Comparison of ENCODE assay signal across 9 mouse cellular contexts in genomic region chr19:46530449-46530990, GRCm38 (mm10). TPM values are rescaled to one million over a fixed set of nuclear protein-coding genes. Genes with fewer than 3 reads are reported as not detected.
DNase-seq lines count a peak whose midpoint lies in the region; ATAC-seq and TF ChIP-seq lines count a peak whose summit lies in the region.
"Had no signal": no experiment of that assay in that cellular context is flagged by ENCODE, and none has a peak within 500 bp of the region (broad histone marks: within the 10 kb centered on the region; RNA-seq: fewer than 3 reads in every experiment).

No protein-coding gene starts in this region.

- ATAC-seq in embryonic facial prominence, embryonic 12.5 days (ENCODE audit: insufficient number of reproducible peaks, insufficient read depth, low FRiP score, low TSS enrichment): peak; percentile 24; the same call in 1 of the 2 replicates
- no peak for ATAC-seq in hindbrain, embryonic 16.5 days
- no peak for ATAC-seq in midbrain, embryonic 15.5 days (replicated peaks)

- no peak for TF ChIP-seq CTCF in cerebellum, adult 2 months (IDR thresholded peaks at IDR 0.05; ENCODE audit: borderline replicate concordance, insufficient read depth, low read depth, low read length)

- H3K36me3 ChIP-seq in embryonic facial prominence, embryonic 12.5 days: no peaks in the 10 kb centered on the region
- no peaks in the 10 kb centered on the region for H3K36me3 ChIP-seq in hindbrain, embryonic 16.5 days (ENCODE audit: control insufficient read depth, insufficient read depth, low read length)
- H3K36me3 ChIP-seq in midbrain, embryonic 15.5 days (replicated peaks): no peaks in the 10 kb centered on the region

- H3K4me3 ChIP-seq in embryonic facial prominence, embryonic 12.5 days: no peak overlapping the region
- no peak overlapping the region for H3K4me3 ChIP-seq in hindbrain, embryonic 16.5 days (ENCODE audit: low read length)
- H3K4me3 ChIP-seq in midbrain, embryonic 15.5 days: no peak overlapping the region
- H3K4me3 ChIP-seq in cerebellum, adult 2 months (replicated peaks; ENCODE audit: insufficient read depth, low read depth, low read length): no peak overlapping the region
- H3K4me3 ChIP-seq: erythroblast, embryonic 14.5 days had no signal

- 6% methylated on average over 8 of the region's 8 CpGs for WGBS in embryonic facial prominence, embryonic 12.5 days
- WGBS in hindbrain, embryonic 16.5 days: 17% methylated on average over 8 of the region's 8 CpGs
- 7% methylated on average over 8 of the region's 8 CpGs for WGBS in midbrain, embryonic 15.5 days
- WGBS in cerebellum, adult 2 months: 68% methylated on average over 8 of the region's 8 CpGs

- no peak overlapping the region for H3K9ac ChIP-seq in embryonic facial prominence, embryonic 12.5 days
- peak overlapping the region; percentile 0; the same call in 1 of the 2 replicates for H3K9ac ChIP-seq in hindbrain, embryonic 16.5 days (ENCODE audit: low read depth, low read length)
- H3K9ac ChIP-seq in midbrain, embryonic 15.5 days: 0 out of 2 replicates have a peak overlapping the region, but pooled peaks have one; percentile 10

- no peaks in the 10 kb centered on the region for H3K9me3 ChIP-seq in embryonic facial prominence, embryonic 12.5 days
- H3K9me3 ChIP-seq in hindbrain, embryonic 16.5 days (ENCODE audit: control insufficient read depth, low read length): no peaks in the 10 kb centered on the region
- no peaks in the 10 kb centered on the region for H3K9me3 ChIP-seq in midbrain, embryonic 15.5 days

- H3K27me3 ChIP-seq in embryonic facial prominence, embryonic 12.5 days: no peaks in the 10 kb centered on the region
- no peaks in the 10 kb centered on the region for H3K27me3 ChIP-seq in hindbrain, embryonic 16.5 days (replicated peaks; ENCODE audit: control insufficient read depth, insufficient read depth, low read length)
- H3K27me3 ChIP-seq in midbrain, embryonic 15.5 days (replicated peaks): no peaks in the 10 kb centered on the region
- no peaks in the 10 kb centered on the region for H3K27me3 ChIP-seq in cerebellum, adult 2 months (ENCODE audit: control insufficient read depth, insufficient read depth, low read length)

- no peak for TF ChIP-seq POLR2A in cerebellum, adult 2 months (IDR thresholded peaks at IDR 0.05; ENCODE audit: borderline replicate concordance, insufficient read depth, low read length)

- H3K4me2 ChIP-seq in embryonic facial prominence, embryonic 12.5 days (replicated peaks): peak overlapping the region; percentile 35
- H3K4me2 ChIP-seq in hindbrain, embryonic 16.5 days (ENCODE audit: low read length): no peak overlapping the region
- H3K4me2 ChIP-seq in midbrain, embryonic 15.5 days: peak overlapping the region; percentile 17

- peaks cover 75% of the 10 kb centered on the region for H3K4me1 ChIP-seq in embryonic facial prominence, embryonic 12.5 days
- H3K4me1 ChIP-seq in hindbrain, embryonic 16.5 days (ENCODE audit: control insufficient read depth, insufficient read depth, low read depth, low read length): peaks cover 69% of the 10 kb centered on the region
- peaks cover 85% of the 10 kb centered on the region for H3K4me1 ChIP-seq in midbrain, embryonic 15.5 days
- H3K4me1 ChIP-seq in cerebellum, adult 2 months (ENCODE audit: control insufficient read depth, insufficient read depth, low read length): peaks cover 27% of the 10 kb centered on the region

- DNase-seq in kidney, adult 11 months: peak; percentile 33
- no peak for DNase-seq in kidney, adult 9 months
- DNase-seq in adrenal gland, adult 2 months: no peak
- no peak for DNase-seq in cerebellum, adult 2 months
- DNase-seq in gastrocnemius, postnatal 10 days: no peak

- peak overlapping the region; percentile 91 for H3K27ac ChIP-seq in embryonic facial prominence, embryonic 12.5 days
- H3K27ac ChIP-seq in hindbrain, embryonic 16.5 days (ENCODE audit: low read depth, low read length): peak overlapping the region; percentile 79
- H3K27ac ChIP-seq in midbrain, embryonic 15.5 days: peak overlapping the region; percentile 90
- no peak overlapping the region for H3K27ac ChIP-seq in cerebellum, adult 2 months (ENCODE audit: insufficient read depth, low read length)

RNA-seq across cellular contexts. Expression of gene Trim8, which starts 29.0 kb away (rescaled TPM):
- polyA plus RNA-seq in embryonic facial prominence, embryonic 12.5 days (2016; fragmentation: Nextera tagmentation; extraction: Ambion mirVana): 22.4 and 23.5 TPM in 2 replicates
- polyA plus RNA-seq in hindbrain, embryonic 16.5 days (2015; fragmentation: Nextera tagmentation; extraction: Ambion mirVana): 23.4 and 27.6 TPM in 2 replicates
- 29.9 and 30.5 TPM in 2 replicates for polyA plus RNA-seq in midbrain, embryonic 15.5 days (2015; fragmentation: Nextera tagmentation; extraction: Ambion mirVana)
- total RNA-seq in adrenal gland, adult 2 months (2021): 10 to 100 TPM; 38.0 to 66.4 TPM
- 66.1 and 78.8 TPM in 2 replicates for polyA plus RNA-seq in adrenal gland, adult 2 months (2012; rRNA removed)
- polyA plus RNA-seq in cerebellum, adult 2 months (2012; rRNA removed): 40.3 and 43.4 TPM in 2 replicates
- 10 to 100 TPM; 26.1 to 29.7 TPM for total RNA-seq in gastrocnemius, postnatal 10 days (2021)

RNA-seq across cellular contexts. Expression of gene Arl3, which starts 42.5 kb away (rescaled TPM):
- polyA plus RNA-seq in embryonic facial prominence, embryonic 12.5 days (2016; fragmentation: Nextera tagmentation; extraction: Ambion mirVana): 191 TPM in 2 replicates
- 211 and 247 TPM in 2 replicates for polyA plus RNA-seq in hindbrain, embryonic 16.5 days (2015; fragmentation: Nextera tagmentation; extraction: Ambion mirVana)
- 209 and 210 TPM in 2 replicates for polyA plus RNA-seq in midbrain, embryonic 15.5 days (2015; fragmentation: Nextera tagmentation; extraction: Ambion mirVana)
- 10 to 100 TPM; 51.6 to 75.1 TPM for total RNA-seq in adrenal gland, adult 2 months (2021)
- 11.7 and 12.2 TPM in 2 replicates for polyA plus RNA-seq in adrenal gland, adult 2 months (2012; rRNA removed)
- polyA plus RNA-seq in cerebellum, adult 2 months (2012; rRNA removed): 205 and 227 TPM in 2 replicates
- 10 to 100 TPM; 48.9 to 50.5 TPM for total RNA-seq in gastrocnemius, postnatal 10 days (2021)

RNA-seq across cellular contexts. Expression of gene Sfxn2, which starts 42.6 kb away (rescaled TPM):
- 23.4 and 23.6 TPM in 2 replicates for polyA plus RNA-seq in embryonic facial prominence, embryonic 12.5 days (2016; fragmentation: Nextera tagmentation; extraction: Ambion mirVana)
- polyA plus RNA-seq in hindbrain, embryonic 16.5 days (2015; fragmentation: Nextera tagmentation; extraction: Ambion mirVana): 9.9 and 10.5 TPM in 2 replicates
- polyA plus RNA-seq in midbrain, embryonic 15.5 days (2015; fragmentation: Nextera tagmentation; extraction: Ambion mirVana): 10.5 and 11.7 TPM in 2 replicates
- 10 to 100 TPM in 1 of 2 experiments, 1 to 10 TPM in 1; 7.7 to 12.7 TPM for total RNA-seq in adrenal gland, adult 2 months (2021)
- polyA plus RNA-seq in adrenal gland, adult 2 months (2012; rRNA removed): 3.7 and 4.6 TPM in 2 replicates
- 7.0 and 7.7 TPM in 2 replicates for polyA plus RNA-seq in cerebellum, adult 2 months (2012; rRNA removed)
- 1 to 10 TPM; 5.5 to 7.3 TPM for total RNA-seq in gastrocnemius, postnatal 10 days (2021)

Comparison
In these comparisons a context has a peak if more than half of its experiments do, and no peak if none do; other contexts are left out.
1. RNA of gene Arl3, which starts 42.5 kb away (polyA plus RNA-seq): 211 to 247 TPM in hindbrain, embryonic 16.5 days, 205 to 227 TPM in cerebellum, adult 2 months, 209 to 210 TPM in midbrain, embryonic 15.5 days and 191 TPM in embryonic facial prominence, embryonic 12.5 days; 11.7 to 12.2 TPM in adrenal gland, adult 2 months; every median in the first group is over 10 times any median in the second.